Mouse (Mus musculus): Measurements from ENCODE around the gene Camk2b.

DNA sequence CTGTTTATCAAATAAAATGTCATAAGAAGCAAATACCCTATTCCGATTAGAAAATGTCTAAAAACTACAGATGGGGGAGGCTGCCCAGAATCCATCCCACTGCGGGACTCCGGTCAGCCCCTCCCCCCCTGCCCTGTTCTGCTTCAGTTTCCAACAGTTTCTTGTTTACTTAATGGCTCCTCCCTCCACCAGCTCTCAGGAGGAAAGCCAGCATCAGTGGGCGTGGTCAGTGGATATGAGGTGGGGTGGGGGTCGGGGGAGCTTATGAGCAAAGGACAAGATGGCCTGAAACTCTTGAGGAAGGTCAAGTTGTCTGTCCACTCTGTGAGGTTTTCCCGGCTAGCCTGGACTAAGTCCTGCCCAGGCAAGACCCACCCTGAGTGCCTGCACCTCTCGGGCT is 93.0 kb downstream of the Camk2b start:
- TF ChIP-seq CTCF (IDR thresholded peaks at IDR 0.05; ENCODE audit: borderline replicate concordance, insufficient read depth, low read depth, low read length): no peak
- TF ChIP-seq POLR2A (IDR thresholded peaks at IDR 0.05; ENCODE audit: borderline replicate concordance, insufficient read depth, low read length): no peak
